Mouse (Mus musculus) MEL (cell line): Measurements from ENCODE around the gene Zfp90.

Experiments used
- BHLHE40 ChIP-seq: IDR thresholded peaks from 2 replicates; pipeline ENCODE4 v1.6.1; 2012; ENCODE audit warnings: low read depth, mild to moderate bottlenecking, inconsistent platforms, low read length, improper control_type of control experiment, borderline replicate concordance
- CHD2 ChIP-seq: IDR thresholded peaks from 2 replicates; pipeline ENCODE4 v1.6.1; 2011; ENCODE audit warnings: low read length, improper control_type of control experiment
- CTCF ChIP-seq, 3 experiments: IDR thresholded peaks in 2 of 3; conservative IDR thresholded peaks in 1 of 3; 2 replicates each; pipeline ENCODE4 v1.5.1; 2011 to 2012; ENCODE audit warnings: low read length in 3 of 3, low read depth in 2 of 3, mild to moderate bottlenecking in 2 of 3, improper control_type of control experiment in 1 of 3, inconsistent platforms in 1 of 3, mixed read lengths in 1 of 3, moderate library complexity in 1 of 3; ENCODE audit not compliant: control insufficient read depth in 1 of 3, insufficient read depth in 1 of 3, poor library complexity in 1 of 3, severe bottlenecking in 1 of 3
- E2F4 ChIP-seq: IDR thresholded peaks from 2 replicates; pipeline ENCODE4 v1.6.1; 2011; ENCODE audit warnings: low read depth, low read length, improper control_type of control experiment, borderline replicate concordance
- ELF1 ChIP-seq: IDR thresholded peaks from 2 replicates; pipeline ENCODE4 v1.6.1; 2014; ENCODE audit warnings: low read depth, mild to moderate bottlenecking, inconsistent platforms, low read length, improper control_type of control experiment, moderate library complexity
- GABPA ChIP-seq: IDR thresholded peaks from 2 replicates; pipeline ENCODE4 v1.6.1; 2012; ENCODE audit warnings: low read depth, mild to moderate bottlenecking, inconsistent platforms, low read length, improper control_type of control experiment, moderate library complexity
- MXI1 ChIP-seq: IDR thresholded peaks from 2 replicates; pipeline ENCODE4 v1.6.1; 2011; ENCODE audit warnings: mild to moderate bottlenecking, low read depth, low read length, improper control_type of control experiment
- MYB ChIP-seq: IDR thresholded peaks from 2 replicates; pipeline ENCODE4 v1.6.1; 2011; ENCODE audit warnings: mild to moderate bottlenecking, low read depth, low read length, improper control_type of control experiment
- POLR2A ChIP-seq, 2 experiments: IDR thresholded peaks; 2 replicates each; pipeline ENCODE4 v1.6.1; 2011 to 2012; ENCODE audit warnings: low read length in 2 of 2, mild to moderate bottlenecking in 2 of 2, control low read depth in 1 of 2, improper control_type of control experiment in 1 of 2, low read depth in 1 of 2, moderate library complexity in 1 of 2; ENCODE audit not compliant: control insufficient read depth in 1 of 2, insufficient read depth in 1 of 2, poor library complexity in 1 of 2
- POLR2AphosphoS2 ChIP-seq: IDR thresholded peaks from 2 replicates; pipeline ENCODE4 v1.6.1; 2011; ENCODE audit warnings: low read length, improper control_type of control experiment
- RCOR1 ChIP-seq: IDR thresholded peaks from 2 replicates; pipeline ENCODE4 v1.6.1; 2012; ENCODE audit warnings: low read depth, mild to moderate bottlenecking, inconsistent platforms, low read length, improper control_type of control experiment
- TCF12 ChIP-seq: IDR thresholded peaks from 2 replicates; pipeline ENCODE4 v1.6.1; 2014; ENCODE audit warnings: low read depth, mild to moderate bottlenecking, inconsistent platforms, low read length, improper control_type of control experiment, moderate library complexity
- USF1 ChIP-seq: IDR thresholded peaks from 2 replicates; pipeline ENCODE4 v1.6.1; 2014; ENCODE audit warnings: low read depth, mild to moderate bottlenecking, inconsistent platforms, low read length, improper control_type of control experiment, moderate library complexity
- ZNF384 ChIP-seq: IDR thresholded peaks from 2 replicates; pipeline ENCODE4 v1.6.1; 2012; ENCODE audit warnings: low read depth, mild to moderate bottlenecking, inconsistent platforms, low read length, improper control_type of control experiment

DNA sequence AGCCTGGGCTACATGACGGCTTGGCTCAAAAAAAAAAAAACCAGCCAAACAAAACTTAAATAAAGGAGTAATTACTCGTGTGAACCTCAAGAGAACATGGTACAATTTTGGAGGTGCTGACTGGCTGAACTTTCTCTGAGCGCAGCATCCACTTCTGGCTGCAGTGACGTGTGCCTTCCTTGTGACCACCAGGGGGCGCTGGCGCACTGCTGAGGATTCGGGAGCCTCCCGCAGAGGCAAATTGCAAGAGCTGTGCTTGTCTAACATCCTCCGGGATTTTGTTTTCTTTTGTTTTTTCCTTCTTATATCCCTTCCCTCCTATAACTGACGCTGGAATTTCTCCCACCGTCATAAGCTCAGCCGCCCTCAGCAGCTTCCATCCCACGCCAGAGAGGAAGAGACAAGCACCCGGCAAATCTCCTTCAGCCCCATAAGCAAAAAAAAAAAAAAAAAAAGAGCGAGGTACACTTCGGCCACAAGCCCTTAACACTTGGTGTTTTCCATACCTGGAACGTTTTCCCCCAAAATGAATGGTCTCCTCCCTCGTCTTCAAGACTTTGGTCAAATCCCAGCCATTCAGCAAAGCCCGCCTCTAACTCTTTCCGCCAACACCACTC lies 17.9 kb downstream of the Zfp90 start:
- no peak for TF ChIP-seq E2F4
- no peak for TF ChIP-seq ELF1
- no peak for TF ChIP-seq RCOR1
- peak; percentile 88 to 97 (median 90) for TF ChIP-seq CTCF (IDR thresholded peaks at IDR 0.05 in 2 of 3, conservative IDR thresholded peaks at IDR 0.05 in 1 of 3; ENCODE audit: control insufficient read depth in 1 of 3, insufficient read depth in 1 of 3, low read depth in 2 of 3, low read length in 3 of 3, poor library complexity in 1 of 3, severe bottlenecking in 1 of 3)
- TF ChIP-seq USF1: no peak
- TF ChIP-seq BHLHE40: no peak
- TF ChIP-seq CHD2: no peak
- TF ChIP-seq POLR2A (IDR thresholded peaks at IDR 0.05; ENCODE audit: control insufficient read depth in 1 of 2, insufficient read depth in 1 of 2, low read depth in 1 of 2, low read length in 2 of 2, poor library complexity in 1 of 2): no peak
- no peak for TF ChIP-seq GABPA
- no peak for TF ChIP-seq MYB
- peak; percentile 68 for TF ChIP-seq ZNF384
- no peak for TF ChIP-seq TCF12
- no peak for TF ChIP-seq MXI1
- TF ChIP-seq POLR2AphosphoS2: no peak
